Mouse (Mus musculus): ENCODE data around the gene Dlx5. TPM values are rescaled to one million over a fixed set of nuclear protein-coding genes. Genes with fewer than 3 reads are reported as not detected.

Dlx5 gene
- polyA plus RNA-seq, 1 experiment, result not detected

- WGBS, result 3% methylated on average over 20 of the region's 20 CpGs
- no peak overlapping the region for H3K27ac ChIP-seq (ENCODE audit: insufficient read depth, low read length)
- no peak overlapping the region for H3K4me3 ChIP-seq (replicated peaks; ENCODE audit: insufficient read depth, low read depth, low read length)
- H3K4me1 ChIP-seq (ENCODE audit: control insufficient read depth, insufficient read depth, low read length), result no peaks in the 10 kb centered on the region; the same call in 1 of the 2 replicates
- TF ChIP-seq POLR2A (IDR thresholded peaks at IDR 0.05; ENCODE audit: borderline replicate concordance, insufficient read depth, low read length), result no peak
- no peak for TF ChIP-seq CTCF (IDR thresholded peaks at IDR 0.05; ENCODE audit: borderline replicate concordance, insufficient read depth, low read depth, low read length)
- H3K27me3 ChIP-seq (ENCODE audit: control insufficient read depth, insufficient read depth, low read length), result peaks cover 15% of the 10 kb centered on the region
- DNase-seq, result no peak
Measured at GRCm38 (mm10) chr6:6856316-6856715, 25.6 kb downstream of the Dlx5 start.

GRCm38 (mm10) chr6:6855746-6856185, 26.1 kb downstream of the Dlx5 start:
- 2% methylated on average over 10 of the region's 10 CpGs for WGBS
- H3K27ac ChIP-seq (ENCODE audit: insufficient read depth, low read length), result no peak overlapping the region
- DNase-seq, result no peak
- H3K27me3 ChIP-seq (ENCODE audit: control insufficient read depth, insufficient read depth, low read length), result peaks cover 13% of the 10 kb centered on the region
- H3K4me3 ChIP-seq (replicated peaks; ENCODE audit: insufficient read depth, low read depth, low read length), result no peak overlapping the region
- no peaks in the 10 kb centered on the region; the same call in 1 of the 2 replicates for H3K4me1 ChIP-seq (ENCODE audit: control insufficient read depth, insufficient read depth, low read length)
- TF ChIP-seq CTCF (IDR thresholded peaks at IDR 0.05; ENCODE audit: borderline replicate concordance, insufficient read depth, low read depth, low read length) (no peak), POLR2A (IDR thresholded peaks at IDR 0.05; ENCODE audit: borderline replicate concordance, insufficient read depth, low read length) (no peak)

- Histone ChIP-seq H3K27ac (ENCODE audit: insufficient read depth, low read length) (no peak overlapping the region), H3K27me3 (ENCODE audit: control insufficient read depth, insufficient read depth, low read length) (peaks cover 14% of the 10 kb centered on the region), H3K4me3 (replicated peaks; ENCODE audit: insufficient read depth, low read depth, low read length) (no peak overlapping the region), H3K4me1 (ENCODE audit: control insufficient read depth, insufficient read depth, low read length) (no peaks in the 10 kb centered on the region)
- DNase-seq, result no peak
- TF ChIP-seq CTCF (IDR thresholded peaks at IDR 0.05; ENCODE audit: borderline replicate concordance, insufficient read depth, low read depth, low read length), result no peak
- no peak for TF ChIP-seq POLR2A (IDR thresholded peaks at IDR 0.05; ENCODE audit: borderline replicate concordance, insufficient read depth, low read length)
- WGBS, result 2% methylated on average over 25 of the region's 25 CpGs
Measured at GRCm38 (mm10) chr6:6854902-6855745, 26.8 kb downstream of the Dlx5 start.

GRCm38 (mm10) chr6:6854176-6854575, 27.7 kb downstream of the Dlx5 start:
- Histone ChIP-seq H3K4me3 (replicated peaks; ENCODE audit: insufficient read depth, low read depth, low read length) (no peak overlapping the region), H3K27me3 (ENCODE audit: control insufficient read depth, insufficient read depth, low read length) (peaks cover 9% of the 10 kb centered on the region; the same call in 1 of the 2 replicates), H3K4me1 (ENCODE audit: control insufficient read depth, insufficient read depth, low read length) (no peaks in the 10 kb centered on the region), H3K27ac (ENCODE audit: insufficient read depth, low read length) (no peak overlapping the region)
- TF ChIP-seq CTCF (IDR thresholded peaks at IDR 0.05; ENCODE audit: borderline replicate concordance, insufficient read depth, low read depth, low read length) (no peak), POLR2A (IDR thresholded peaks at IDR 0.05; ENCODE audit: borderline replicate concordance, insufficient read depth, low read length) (no peak)
- no peak for DNase-seq
- 3% methylated on average over 9 of the region's 9 CpGs for WGBS

- WGBS, result 52% methylated on average over 3 of the region's 3 CpGs
- Histone ChIP-seq H3K27me3 (ENCODE audit: control insufficient read depth, insufficient read depth, low read length) (peaks cover 7% of the 10 kb centered on the region; the same call in 1 of the 2 replicates), H3K4me3 (replicated peaks; ENCODE audit: insufficient read depth, low read depth, low read length) (no peak overlapping the region)
Measured at GRCm38 (mm10) chr6:6852944-6853343, 28.9 kb downstream of the Dlx5 start.

GRCm38 (mm10) chr6:6851166-6851565, 30.7 kb downstream of the Dlx5 start:
- no peak overlapping the region for H3K27ac ChIP-seq (ENCODE audit: insufficient read depth, low read length)
- 4% methylated on average over 10 of the region's 10 CpGs for WGBS

More at GRCm38 (mm10) chr6:6852944-6853343, 28.9 kb downstream of the Dlx5 start:
- H3K27ac ChIP-seq (ENCODE audit: insufficient read depth, low read length), result no peak overlapping the region
- H3K4me1 ChIP-seq (ENCODE audit: control insufficient read depth, insufficient read depth, low read length), result no peaks in the 10 kb centered on the region
- TF ChIP-seq POLR2A (IDR thresholded peaks at IDR 0.05; ENCODE audit: borderline replicate concordance, insufficient read depth, low read length), result no peak
- no peak for TF ChIP-seq CTCF (IDR thresholded peaks at IDR 0.05; ENCODE audit: borderline replicate concordance, insufficient read depth, low read depth, low read length)
- no peak for DNase-seq

GRCm38 (mm10) chr6:6850324-6851060, 31.4 kb downstream of the Dlx5 start:
- DNase-seq, result no peak
- no peaks in the 10 kb centered on the region for H3K4me1 ChIP-seq (ENCODE audit: control insufficient read depth, insufficient read depth, low read length)
- peaks cover 8% of the 10 kb centered on the region; the same call in 1 of the 2 replicates for H3K27me3 ChIP-seq (ENCODE audit: control insufficient read depth, insufficient read depth, low read length)
- H3K4me3 ChIP-seq (replicated peaks; ENCODE audit: insufficient read depth, low read depth, low read length), result no peak overlapping the region
- TF ChIP-seq POLR2A (IDR thresholded peaks at IDR 0.05; ENCODE audit: borderline replicate concordance, insufficient read depth, low read length) (no peak), CTCF (IDR thresholded peaks at IDR 0.05; ENCODE audit: borderline replicate concordance, insufficient read depth, low read depth, low read length) (no peak)
- no peak overlapping the region for H3K27ac ChIP-seq (ENCODE audit: insufficient read depth, low read length)
- WGBS, result 4% methylated on average over 26 of the region's 26 CpGs

More at GRCm38 (mm10) chr6:6851166-6851565, 30.7 kb downstream of the Dlx5 start:
- DNase-seq, result no peak
- H3K4me3 ChIP-seq (replicated peaks; ENCODE audit: insufficient read depth, low read depth, low read length), result no peak overlapping the region
- TF ChIP-seq POLR2A (IDR thresholded peaks at IDR 0.05; ENCODE audit: borderline replicate concordance, insufficient read depth, low read length) (no peak), CTCF (IDR thresholded peaks at IDR 0.05; ENCODE audit: borderline replicate concordance, insufficient read depth, low read depth, low read length) (no peak)
- H3K27me3 ChIP-seq (ENCODE audit: control insufficient read depth, insufficient read depth, low read length), result peaks cover 9% of the 10 kb centered on the region; the same call in 1 of the 2 replicates
- H3K4me1 ChIP-seq (ENCODE audit: control insufficient read depth, insufficient read depth, low read length), result no peaks in the 10 kb centered on the region

All from cerebellum, adult 2 months (tissue).